Mouse (Mus musculus): ENCODE measurements around the gene Fgf11.

Gene Fgf11

DNA sequence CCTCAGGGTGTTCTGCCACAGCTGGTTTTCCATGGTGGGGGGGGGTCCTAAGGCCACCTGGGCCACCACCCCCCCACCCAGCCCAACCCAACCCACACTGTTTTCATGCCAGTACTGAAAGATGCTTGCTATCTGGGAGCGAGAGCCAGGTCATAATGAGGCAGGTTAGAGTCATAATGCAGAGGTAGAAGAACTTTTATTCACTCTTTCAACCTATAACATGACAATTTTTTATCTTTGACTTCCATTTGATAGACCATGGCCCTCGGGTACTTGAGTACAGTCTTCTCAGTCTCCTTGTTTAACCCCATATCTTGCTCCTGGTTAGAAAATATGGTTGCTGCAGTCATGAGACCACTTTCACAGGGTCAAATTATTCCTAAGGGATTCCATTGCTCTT, 16.7 kb upstream of the Fgf11 start, which contains the start of gene Spem2:
Gene Spem2, minus strand, starts transcription at position 101 of the 400 bp plus-strand sequence.
- in situ Hi-C loops (cut with MboI; ENCODE audit: low sequenced_read_pairs) = no loop called here

DNA sequence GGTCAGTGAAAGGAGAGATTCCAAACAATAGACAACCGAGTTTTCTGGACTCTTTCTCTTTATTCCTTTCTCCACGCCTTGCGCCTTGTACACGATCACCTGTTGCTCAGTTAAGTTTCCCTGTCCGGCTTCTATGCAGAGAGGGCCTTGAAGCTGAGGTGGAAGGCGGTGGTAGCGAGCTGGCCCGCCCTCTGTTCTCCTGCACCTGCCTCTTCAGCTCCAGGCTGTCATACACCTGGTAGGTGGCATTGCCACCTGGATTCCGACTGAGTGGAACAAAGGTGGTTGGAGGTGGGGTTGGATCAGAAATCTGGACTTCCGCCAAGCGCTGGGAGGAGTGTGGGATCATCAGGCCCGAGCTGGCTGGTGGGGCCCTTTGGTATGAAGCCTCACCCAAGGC, 14.9 kb upstream of the Fgf11 start:
- in situ Hi-C loops (cut with MboI; ENCODE audit: low sequenced_read_pairs) = no loop called here

DNA sequence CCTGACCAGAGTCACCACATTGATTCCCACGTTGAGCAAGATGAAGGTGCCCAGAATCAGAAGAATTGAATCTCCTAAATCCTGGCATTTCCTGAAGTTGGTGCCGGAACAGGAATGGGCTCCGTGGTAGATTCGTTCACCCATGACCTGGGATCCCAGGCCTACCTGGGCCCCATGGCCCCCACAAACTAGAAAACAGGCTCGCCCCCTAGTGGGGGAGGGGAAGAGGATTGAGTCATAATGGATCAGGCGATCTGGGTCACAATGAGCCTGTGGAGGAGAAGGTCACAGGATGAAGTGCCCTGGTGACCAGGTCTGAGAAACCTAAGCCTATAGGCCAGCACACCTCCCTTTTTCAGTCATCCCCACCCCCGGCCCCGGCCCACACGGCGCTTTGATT, 13.5 kb upstream of the Fgf11 start, which contains the start of gene Gm39566:
Gene Gm39566, minus strand, starts transcription at position 144 of the 400 bp plus-strand sequence.
- in situ Hi-C loops (cut with MboI; ENCODE audit: low sequenced_read_pairs) = no loop called here

DNA sequence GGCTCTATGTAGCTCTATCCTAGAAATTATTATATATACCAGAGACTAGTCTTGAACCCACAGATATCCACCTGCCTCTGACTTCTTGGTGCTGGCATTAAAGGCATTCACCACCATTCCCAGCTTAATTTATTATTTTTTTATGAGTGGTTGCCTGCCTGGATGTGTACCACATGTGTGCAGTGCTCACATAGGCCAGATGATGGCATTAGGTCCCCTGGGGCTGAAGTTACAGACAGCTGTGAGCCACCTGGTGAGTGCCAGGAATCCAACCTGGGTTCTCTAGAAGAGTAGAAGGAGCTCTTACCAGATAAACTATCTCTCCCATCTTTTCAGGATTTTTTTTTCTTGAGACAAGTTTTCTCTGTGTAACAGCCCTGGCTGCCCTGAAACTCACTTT, 8.6 kb upstream of the Fgf11 start:
- in situ Hi-C loops (cut with MboI; ENCODE audit: low sequenced_read_pairs) = no loop called here

DNA sequence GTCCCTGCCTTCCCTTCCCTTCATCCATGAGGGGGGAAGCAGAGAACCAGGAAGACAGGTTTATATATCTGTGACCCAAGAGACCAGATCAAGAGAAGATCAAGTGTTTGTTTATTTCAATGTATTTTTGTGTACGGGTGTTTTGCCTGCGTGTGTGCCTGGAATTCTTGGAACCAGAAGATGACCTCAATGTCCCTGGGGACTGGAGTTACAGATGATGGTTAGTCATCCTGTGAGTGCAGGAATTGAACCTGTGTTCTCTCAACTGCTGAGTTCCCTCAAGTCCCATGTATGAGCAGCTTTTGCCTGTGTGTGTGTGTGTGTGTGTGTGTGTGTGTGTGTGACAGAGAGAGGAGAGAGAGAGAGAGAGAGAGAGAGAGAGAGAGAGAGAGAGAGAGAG, 6.0 kb upstream of the Fgf11 start:
- in situ Hi-C loops (cut with MboI; ENCODE audit: low sequenced_read_pairs) = no loop called here

DNA sequence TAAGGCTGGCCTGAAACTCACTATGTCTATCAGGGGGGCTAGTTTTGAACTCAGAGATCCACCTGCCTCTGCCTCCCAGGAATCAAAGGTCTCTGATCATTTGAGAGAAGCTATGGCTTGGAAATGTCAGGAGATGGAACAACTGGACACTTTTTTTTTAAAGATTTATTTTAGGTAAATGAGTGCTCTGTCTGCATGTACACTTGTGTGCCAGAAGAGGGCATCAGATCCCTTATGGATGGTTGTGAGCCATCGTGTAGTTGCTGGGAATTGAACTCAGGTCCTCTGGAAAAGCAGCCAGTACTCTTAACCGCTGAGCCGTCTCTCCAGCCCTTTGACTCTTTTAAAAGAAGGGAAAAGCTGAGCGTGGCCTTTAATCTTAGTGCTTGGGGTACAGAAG, 4.7 kb upstream of the Fgf11 start:
- in situ Hi-C loops (cut with MboI; ENCODE audit: low sequenced_read_pairs) = no loop called here

DNA sequence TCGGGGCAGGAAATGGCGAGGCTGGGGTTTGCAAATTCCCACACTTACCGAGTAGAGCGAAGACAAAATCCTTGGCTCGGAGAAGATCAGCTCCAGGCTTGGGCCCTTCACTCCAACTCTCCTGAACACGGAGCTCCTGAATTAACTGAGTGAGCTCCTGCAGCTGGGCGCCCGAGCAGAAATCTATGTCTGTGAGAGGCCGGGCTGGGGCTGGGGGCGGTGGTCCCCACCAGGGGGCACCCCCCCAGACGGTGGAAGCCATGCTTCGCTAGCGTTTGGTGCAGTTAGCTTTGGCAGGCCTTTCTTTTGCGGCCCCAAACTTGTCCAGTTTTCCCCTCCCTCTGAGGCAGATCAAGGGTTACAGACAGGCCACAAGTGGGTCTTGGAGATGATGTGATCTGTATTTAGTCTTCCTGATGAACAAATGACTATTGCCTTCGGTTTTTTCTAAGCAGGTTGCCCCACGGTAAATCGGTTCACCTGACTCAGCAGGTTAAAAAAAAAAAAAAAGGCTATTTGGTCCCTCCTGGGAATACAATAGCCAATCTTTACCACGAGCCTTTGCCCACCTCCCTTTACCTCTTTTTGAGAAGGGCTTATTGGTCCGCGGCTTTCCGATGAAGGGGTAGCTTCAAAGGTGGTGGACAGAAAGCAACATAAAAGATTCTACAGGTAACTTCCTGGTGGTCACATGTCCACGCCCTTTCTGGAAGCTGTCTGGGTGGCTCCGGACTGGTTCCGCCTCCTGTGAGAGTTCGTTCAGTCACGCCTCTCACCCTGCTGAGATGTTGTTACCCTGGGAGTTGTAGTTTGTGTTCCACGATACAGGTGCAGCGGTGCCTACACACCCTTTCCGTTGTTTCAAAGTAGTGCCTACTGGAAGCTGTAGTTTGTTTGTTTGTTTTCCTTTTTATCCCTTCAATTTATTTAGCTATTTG, 3.6 kb upstream of the Fgf11 start, which contains the start of gene Tmem102:
Gene Tmem102, minus strand, starts transcription at position 653 of the 938 bp plus-strand sequence.
- in situ Hi-C loops (cut with MboI; ENCODE audit: low sequenced_read_pairs) = no loop called here

DNA sequence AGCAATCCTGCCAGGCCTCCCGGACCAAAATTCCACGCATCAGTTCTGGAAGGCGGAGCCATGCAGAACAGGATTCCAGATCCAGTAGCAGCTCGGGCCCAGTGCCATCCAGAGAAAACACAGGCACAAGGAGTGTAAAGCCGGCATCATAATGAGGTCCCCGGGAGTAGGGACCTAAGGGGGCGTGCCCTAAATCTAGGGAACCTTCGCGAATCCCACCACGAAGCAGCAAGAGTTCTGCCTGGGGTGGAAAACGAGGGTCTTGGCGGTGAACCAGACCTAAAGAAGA, 2.9 kb upstream of the Fgf11 start:
- in situ Hi-C loops (cut with MboI; ENCODE audit: low sequenced_read_pairs) = no loop called here

DNA sequence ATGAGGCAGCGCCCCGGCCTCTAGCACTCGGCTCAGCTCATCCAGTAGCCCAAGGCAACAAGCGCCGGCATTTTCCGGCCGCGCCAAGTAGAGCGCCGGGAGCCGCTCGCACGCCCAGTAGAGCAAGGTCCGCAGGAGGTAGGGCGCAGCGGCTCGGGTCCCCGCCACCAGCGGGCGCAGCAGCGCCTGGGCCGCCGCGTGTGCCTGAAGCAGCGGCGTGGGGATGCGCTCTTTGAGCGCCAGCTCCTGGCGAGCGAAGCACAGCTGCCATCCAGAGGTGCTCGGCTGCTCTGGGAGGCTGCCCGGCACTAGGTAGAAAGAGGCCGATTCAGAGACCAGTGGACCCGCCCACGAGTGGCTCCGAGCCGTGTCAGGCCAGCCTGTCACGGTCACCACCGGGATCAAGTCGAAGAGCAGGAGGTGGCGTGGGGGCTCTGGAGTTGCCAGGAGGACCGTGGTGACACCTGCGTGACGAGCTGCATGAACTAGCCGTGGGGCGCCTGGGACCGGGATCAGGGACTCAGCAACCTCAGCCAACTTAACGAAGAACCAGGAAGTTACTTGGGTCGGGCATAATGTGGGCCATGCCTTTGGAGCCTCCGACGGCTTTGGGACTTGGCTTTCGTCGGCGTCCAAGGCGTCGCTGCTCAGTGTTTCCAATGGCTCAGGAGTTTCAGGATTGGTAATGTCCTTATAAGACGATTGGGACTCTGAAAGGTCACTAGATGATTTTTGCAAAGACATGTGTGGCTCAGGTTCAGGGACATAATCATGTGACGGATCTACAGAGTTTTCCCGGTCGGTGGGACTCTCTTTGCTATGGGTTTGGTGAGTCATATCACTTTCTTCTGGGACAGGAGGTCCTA, 2.4 kb upstream of the Fgf11 start:
- in situ Hi-C loops (cut with MboI; ENCODE audit: low sequenced_read_pairs) = no loop called here

DNA sequence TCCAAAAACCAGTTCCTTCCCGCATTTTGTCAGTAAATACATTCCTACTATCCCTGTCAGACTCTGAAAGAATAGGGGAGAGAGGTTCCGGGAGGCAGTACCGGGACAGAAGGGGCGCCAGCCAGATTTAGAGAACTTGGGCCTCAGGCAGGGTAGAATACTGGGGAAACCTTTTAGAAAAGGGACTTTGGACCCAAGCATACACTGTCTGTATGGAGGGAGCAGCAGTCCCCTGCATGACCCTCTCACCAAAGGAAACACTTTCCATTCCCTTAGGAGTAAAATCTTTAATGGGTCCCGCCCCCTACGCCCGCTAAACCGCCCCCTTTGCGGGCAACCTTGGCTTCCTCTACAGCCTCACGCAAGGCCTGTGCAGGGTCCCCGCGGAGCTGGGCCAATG, 1.7 kb upstream of the Fgf11 start:
- in situ Hi-C loops (cut with MboI; ENCODE audit: low sequenced_read_pairs) = no loop called here

DNA sequence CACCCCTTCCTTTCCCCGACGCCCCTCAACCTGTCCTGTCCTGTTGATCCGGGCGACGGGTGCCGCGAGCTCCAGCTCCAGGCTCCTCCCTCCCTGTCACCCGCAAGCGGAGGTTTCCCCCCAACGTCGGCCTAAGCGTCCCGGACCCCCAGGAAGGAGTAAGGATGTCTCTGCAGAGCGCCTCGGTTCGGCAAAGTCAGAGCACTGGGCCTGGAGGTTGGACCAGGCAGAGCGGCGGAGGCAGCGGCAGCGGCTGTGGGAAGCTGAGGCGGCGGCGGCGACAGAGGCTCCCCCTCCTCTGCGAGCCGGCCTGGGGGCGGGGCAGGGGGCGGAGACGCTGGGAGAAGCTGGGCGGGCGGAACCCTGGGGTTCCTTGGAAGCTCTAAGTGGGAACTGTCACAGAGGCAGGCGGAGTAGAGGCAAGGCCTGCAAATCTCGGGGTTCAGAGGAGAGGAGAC, 1.0 kb upstream of the Fgf11 start:
- in situ Hi-C loops (cut with MboI; ENCODE audit: low sequenced_read_pairs) = no loop called here

DNA sequence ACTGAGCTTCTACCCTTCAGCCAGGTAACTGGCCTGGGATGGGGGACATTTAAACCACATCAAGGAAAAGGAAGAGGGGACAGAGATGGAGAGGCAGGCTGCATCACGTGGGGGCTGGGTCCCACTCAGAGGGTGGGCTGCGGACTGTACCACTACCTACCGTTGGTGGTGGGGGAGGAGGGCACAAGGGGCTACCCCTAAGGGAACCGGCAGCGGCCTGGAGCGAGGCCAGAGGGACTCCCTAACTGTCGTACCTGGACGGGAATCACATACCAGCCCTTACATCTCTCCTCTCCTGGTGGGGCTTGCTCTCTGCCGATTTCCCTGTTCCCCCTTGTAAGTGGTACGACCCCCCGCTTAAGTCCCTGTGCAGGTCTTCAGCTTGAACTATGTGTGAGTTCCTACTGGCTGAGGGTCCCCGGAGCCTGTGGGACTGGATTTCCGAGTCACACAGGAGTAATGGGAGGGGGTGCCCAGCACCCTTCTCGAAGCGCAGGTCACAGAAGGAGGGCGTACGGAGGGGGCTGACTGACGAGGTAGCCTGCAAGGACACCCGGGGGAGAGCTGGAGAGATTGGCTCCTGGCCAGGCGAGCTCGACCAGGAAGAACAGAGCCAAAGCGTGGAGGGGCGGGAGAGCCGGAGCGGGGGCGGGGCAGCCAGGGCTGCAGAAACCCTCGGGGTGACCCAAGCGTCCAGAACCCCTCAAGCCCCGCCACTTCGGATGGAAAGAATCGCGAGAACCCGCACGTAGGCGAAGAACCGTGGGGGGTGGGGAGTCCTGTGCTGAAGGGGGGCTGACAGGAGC, 1.1 kb downstream of the Fgf11 start:
- in situ Hi-C loops (cut with MboI; ENCODE audit: low sequenced_read_pairs) = no loop called here

DNA sequence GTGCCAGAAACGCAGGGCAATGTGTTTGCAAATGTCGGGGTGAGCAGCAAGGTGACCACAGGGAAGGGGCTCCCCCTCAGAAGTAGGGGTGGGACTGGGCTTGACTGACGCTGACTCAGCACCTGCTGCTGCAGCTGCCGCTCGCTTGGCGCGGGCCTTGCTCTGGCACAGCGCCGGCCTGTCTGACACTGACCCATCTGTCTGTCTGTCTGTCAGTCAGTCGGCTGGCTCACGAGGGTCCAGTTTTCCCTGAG, 1.6 kb downstream of the Fgf11 start:
- in situ Hi-C loops (cut with MboI; ENCODE audit: low sequenced_read_pairs) = no loop called here

DNA sequence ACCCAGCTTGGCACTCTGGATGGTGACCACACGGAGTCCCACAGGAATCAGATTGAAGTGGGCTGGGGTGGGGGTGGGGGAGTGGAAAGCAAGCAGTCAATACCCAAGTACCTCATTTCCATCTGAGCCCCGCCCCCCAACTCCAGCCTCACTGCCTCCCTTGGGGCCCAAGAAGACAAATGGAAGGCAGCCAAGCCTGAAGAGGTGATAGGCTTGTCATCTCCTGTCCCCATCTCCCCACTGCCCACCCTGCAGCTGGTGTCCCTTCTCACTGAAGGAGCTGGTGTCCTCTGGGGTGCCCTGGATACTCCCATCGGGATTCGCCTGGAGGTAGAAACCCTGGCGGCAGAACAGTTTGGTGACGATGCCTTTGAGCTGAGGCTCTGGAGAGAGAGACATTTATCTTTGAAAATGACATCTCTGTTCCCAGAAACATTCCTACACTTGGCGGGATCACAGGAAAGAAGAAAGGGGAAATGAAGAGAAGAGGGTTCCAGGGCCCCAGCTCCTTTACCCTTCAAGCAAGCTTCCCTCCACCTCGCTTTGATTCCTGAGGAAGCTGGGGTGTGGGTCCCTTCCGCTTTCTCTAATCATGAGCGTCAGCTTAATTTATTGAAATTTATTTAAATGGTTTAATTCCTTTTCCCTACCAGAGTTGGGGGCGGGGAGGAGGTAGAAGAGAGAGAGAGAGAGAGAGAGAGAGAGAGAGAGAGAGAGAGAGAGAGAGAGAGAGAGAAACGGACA, 2.1 kb downstream of the Fgf11 start:
- in situ Hi-C loops (cut with MboI; ENCODE audit: low sequenced_read_pairs) = no loop called here

DNA sequence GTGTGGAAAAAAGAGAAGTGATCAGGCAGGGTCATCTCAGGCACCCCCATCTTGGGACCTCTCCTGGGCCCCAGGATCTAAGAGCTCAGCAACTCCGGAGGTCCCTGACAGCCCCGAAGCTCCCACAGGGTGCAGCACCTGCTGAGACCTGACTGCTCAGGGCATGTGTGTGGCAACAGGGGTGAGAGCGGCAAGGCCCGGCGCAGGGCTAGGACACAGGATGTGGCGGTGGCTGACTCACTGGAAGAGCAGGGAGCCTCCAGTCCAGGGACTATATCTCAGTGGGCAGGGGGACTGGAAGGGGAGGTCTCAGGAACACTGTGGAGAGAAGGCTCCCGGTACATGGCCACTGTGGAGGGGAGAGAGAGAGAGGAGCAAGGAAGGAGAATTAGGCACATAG, 3.7 kb downstream of the Fgf11 start:
- in situ Hi-C loops (cut with MboI; ENCODE audit: low sequenced_read_pairs) = no loop called here

DNA sequence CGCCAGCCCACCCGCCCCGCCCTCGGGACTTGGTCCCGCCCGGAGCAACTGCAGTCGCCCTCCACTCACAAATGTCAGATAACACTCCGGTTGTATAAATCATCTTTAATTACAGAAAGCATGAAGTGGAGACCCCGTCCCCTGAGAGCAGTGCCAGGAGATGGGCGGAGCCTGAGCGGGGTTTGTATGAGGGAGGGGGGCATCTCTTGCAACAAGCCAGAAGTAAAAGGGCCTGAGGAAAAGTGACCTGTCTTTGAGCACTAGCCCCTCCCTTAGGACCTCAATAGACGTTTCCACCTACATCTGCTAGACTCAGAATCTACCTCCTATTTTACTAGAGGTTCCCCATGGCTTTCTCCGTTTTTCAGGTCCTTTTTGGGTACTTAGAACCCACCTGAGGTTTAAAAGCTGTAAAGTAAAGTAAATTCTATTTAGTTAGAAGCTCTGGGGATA, 5.6 kb downstream of the Fgf11 start:
- in situ Hi-C loops (cut with MboI; ENCODE audit: low sequenced_read_pairs) = no loop called here

DNA sequence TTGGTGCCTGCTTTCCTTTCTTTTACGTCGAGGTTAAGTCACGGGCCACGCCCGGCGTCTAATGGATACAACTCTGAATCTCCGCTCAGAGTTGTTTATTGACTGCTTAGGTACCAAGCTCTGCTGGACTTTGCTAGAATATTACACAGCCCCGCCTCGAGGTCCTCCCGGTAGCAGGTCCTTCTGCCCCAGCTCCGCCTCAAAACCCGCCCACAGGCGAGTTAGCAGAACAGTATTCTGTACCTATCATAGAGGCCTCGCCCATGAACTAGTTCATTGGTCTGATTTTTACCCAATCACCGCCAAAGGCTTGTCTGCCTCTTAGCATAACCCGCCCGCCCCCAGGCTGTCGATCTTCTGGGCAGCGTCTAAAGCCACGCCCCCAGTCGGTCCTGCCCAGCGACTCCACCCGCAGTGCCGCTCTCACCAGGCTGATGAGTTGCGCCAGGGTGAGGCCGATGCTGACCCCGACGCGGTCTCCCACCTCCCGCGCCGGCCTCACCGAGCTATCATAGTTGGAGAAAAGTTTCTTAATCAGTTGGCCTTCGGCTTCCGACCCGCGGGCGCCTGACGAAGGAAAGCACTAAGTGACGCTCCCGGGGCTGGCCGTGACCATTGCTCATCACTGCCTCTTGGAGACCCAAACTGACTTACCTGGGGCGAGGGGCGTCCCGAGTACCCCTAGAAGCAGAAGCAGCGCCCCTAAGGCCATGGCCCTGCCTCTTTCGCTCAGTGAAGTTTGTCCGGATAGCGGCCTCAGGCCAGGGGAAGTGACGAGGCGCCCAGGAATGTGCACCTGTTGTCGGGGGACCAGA, 6.3 kb downstream of the Fgf11 start, which contains the start of gene Chrnb1:
Gene Chrnb1, minus strand, starts transcription at position 776 of the 815 bp plus-strand sequence.
- in situ Hi-C loops (cut with MboI; ENCODE audit: low sequenced_read_pairs) = no loop called here

DNA sequence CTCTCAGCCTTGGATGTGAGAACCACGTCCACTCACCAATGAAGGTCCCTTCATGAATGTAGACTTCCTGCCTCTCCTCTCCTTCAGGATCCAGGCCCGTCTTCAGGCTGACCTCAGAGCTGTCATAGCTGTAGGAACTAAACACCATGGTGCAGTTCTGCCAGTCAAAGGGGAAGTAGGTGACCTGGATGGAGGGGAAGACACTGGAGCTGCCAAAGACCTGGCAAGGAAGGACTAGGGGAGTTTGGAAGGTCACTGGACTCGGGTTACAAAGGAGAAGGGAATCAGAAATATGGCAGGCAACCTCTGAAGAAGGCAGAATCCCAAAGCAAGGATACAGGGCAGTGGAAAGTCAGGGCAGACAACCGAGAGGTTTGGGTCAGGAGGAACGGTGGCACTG, 8.2 kb downstream of the Fgf11 start:
- in situ Hi-C loops (cut with MboI; ENCODE audit: low sequenced_read_pairs) = no loop called here

DNA sequence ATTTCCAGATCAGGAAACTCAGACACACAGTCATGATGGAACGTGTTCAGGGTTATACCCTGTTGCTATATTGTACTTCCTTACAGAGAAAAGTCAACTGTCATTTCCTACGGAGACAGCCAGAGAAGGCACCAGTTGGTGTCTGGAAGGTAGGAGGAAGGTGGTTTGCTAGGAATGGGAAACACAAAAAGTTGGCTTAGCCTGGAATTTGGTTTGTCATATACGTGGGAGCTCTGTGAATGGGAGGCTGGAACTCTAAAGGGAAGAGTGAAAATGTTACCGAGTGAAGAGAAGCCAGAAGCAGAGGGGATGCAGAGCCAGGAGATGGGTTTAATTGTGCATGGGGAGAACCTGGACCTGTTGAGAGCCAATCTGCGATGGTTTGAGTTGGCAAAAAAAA, 10.2 kb downstream of the Fgf11 start:
- in situ Hi-C loops (cut with MboI; ENCODE audit: low sequenced_read_pairs) = no loop called here

DNA sequence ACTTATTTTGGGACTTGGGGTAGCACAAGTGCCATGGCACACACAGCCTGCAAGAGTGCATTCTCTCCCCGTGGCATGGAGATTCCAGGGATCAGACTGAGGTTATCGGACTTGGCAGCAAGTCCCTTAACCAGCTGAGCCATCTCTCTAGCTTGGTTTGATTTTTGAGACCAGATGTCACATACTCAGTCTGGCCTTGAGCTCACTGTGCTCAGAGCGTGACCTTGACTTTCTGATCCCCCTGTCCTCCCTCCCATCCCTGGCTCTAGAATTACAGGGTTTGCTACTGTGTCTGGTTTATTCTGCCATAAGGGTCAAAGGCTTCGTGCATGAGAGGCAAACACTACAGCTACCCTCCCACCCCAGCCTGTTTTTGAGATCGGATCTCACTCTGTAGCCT, 12.2 kb downstream of the Fgf11 start:
- in situ Hi-C loops (cut with MboI; ENCODE audit: low sequenced_read_pairs) = no loop called here

All from CH12F3 (cell line).